Mouse (Mus musculus) liver, adult 2 months (tissue): Measurements from ENCODE around the gene Fgfr2. TPM values are rescaled to one million over a fixed set of nuclear protein-coding genes. Genes with fewer than 3 reads are reported as not detected.

Experiments used
- DNase-seq: peaks from one replicate; pipeline ENCODE4 v3.0.0-alpha.2; 2011; ENCODE audit warnings: low read depth, low spot score; ENCODE audit errors: extremely low read depth
- H3K27ac ChIP-seq: fragments of 200-500 bp; replicated peaks from 2 replicates; pipeline ENCODE4 v1.5.1; 2012; ENCODE audit warnings: low read depth, mild to moderate bottlenecking, control low read depth, inconsistent platforms, low read length; ENCODE audit not compliant: insufficient read depth
- H3K27me3 ChIP-seq: fragments of 200-500 bp; 2 replicates; pipeline ENCODE4 v1.6.1; 2012; ENCODE audit warnings: mild to moderate bottlenecking, moderate library complexity, low read length, inconsistent platforms; ENCODE audit not compliant: control insufficient read depth, insufficient read depth
- H3K36me3 ChIP-seq: fragments of 200-500 bp; 2 replicates; pipeline ENCODE4 v1.6.1; 2012; ENCODE audit warnings: low read length, inconsistent platforms; ENCODE audit not compliant: control insufficient read depth, insufficient read depth
- H3K4me1 ChIP-seq: fragments of 200-500 bp; 2 replicates; pipeline ENCODE4 v1.6.1; 2011; ENCODE audit warnings: low read length; ENCODE audit not compliant: control insufficient read depth, insufficient read depth
- H3K4me3 ChIP-seq: fragments of 200-500 bp; 2 replicates; pipeline ENCODE4 v1.5.1; 2011; ENCODE audit warnings: low read depth, mild to moderate bottlenecking, control low read depth, low read length, moderate library complexity; ENCODE audit not compliant: insufficient read depth
- H3K79me2 ChIP-seq: fragments of 200-500 bp; 2 replicates; pipeline ENCODE4 v1.6.1; 2012; ENCODE audit warnings: inconsistent platforms, mild to moderate bottlenecking, low read length, moderate library complexity; ENCODE audit not compliant: control insufficient read depth, insufficient read depth
- H3K9ac ChIP-seq: fragments of 200-500 bp; 2 replicates; pipeline ENCODE4 v1.6.1; 2012; ENCODE audit warnings: low read depth, mild to moderate bottlenecking, control low read depth, inconsistent platforms, low read length
- CTCF ChIP-seq: fragments of 200-500 bp; IDR thresholded peaks from 2 replicates; pipeline ENCODE4 v1.5.1; 2011; ENCODE audit warnings: low read depth, low read length, control low read depth
- POLR2A ChIP-seq: fragments of 200-500 bp; IDR thresholded peaks from 2 replicates; pipeline ENCODE4 v1.6.1; 2011; ENCODE audit warnings: low read length, control low read depth; ENCODE audit not compliant: insufficient read depth; ENCODE audit errors: extremely low read depth
- WGBS: fragments of 180-500 bp; shearing (Covaris S2); methylation state at CpG from one replicate; pipeline ENCODE4 v1.1.7; 2018; 5-methylcytosine and 5-hydroxymethylcytosine counted together
- polyA plus RNA-seq: library from polyadenylated mRNA; depleted of rRNA; stranded (reverse); fragments of >200 nt; gene quantifications from 2 replicates; pipeline ENCODE4 v1.2.3, GENCODE M21; 2012
- total RNA-seq: library from RNA; depleted of rRNA; stranded (reverse); fragments of >200 nt; gene quantifications from 2 replicates; pipeline ENCODE4 v1.2.3, GENCODE M21; 2014

The Fgfr2 gene
- total and polyA plus RNA-seq, 2 experiments = 16.7 to 35.2 TPM

GRCm38 (mm10) chr7:132925227-132925626 is 197.9 kb downstream of the Fgfr2 start:
- TF ChIP-seq POLR2A = no peak
- Histone ChIP-seq H3K36me3 (no peaks in the 10 kb centered on the region), H3K27ac (peak overlapping the region; percentile 68), H3K79me2 (no peaks in the 10 kb centered on the region), H3K27me3 (no peaks in the 10 kb centered on the region), H3K9ac (no peak overlapping the region), H3K4me3 (no peak overlapping the region), H3K4me1 (peaks cover 9% of the 10 kb centered on the region; the same call in 1 of the 2 replicates)
- peak; percentile 94 for DNase-seq
- WGBS = 33% methylated on average over 2 of the region's 2 CpGs

GRCm38 (mm10) chr7:132921971-132922370 is 201.2 kb downstream of the Fgfr2 start:
- WGBS = 74% methylated on average over 3 of the region's 3 CpGs
- peaks cover 13% of the 10 kb centered on the region; the same call in 1 of the 2 replicates for H3K4me1 ChIP-seq

GRCm38 (mm10) chr7:132903796-132904195 is 219.4 kb downstream of the Fgfr2 start:
- Histone ChIP-seq H3K9ac (no peak overlapping the region), H3K4me1 (no peaks in the 10 kb centered on the region), H3K79me2 (no peaks in the 10 kb centered on the region), H3K36me3 (no peaks in the 10 kb centered on the region), H3K4me3 (no peak overlapping the region), H3K27ac (no peak overlapping the region), H3K27me3 (no peaks in the 10 kb centered on the region)
- no peak for TF ChIP-seq POLR2A
- no peak for TF ChIP-seq CTCF
- DNase-seq = no peak
- 83% methylated on average over 3 of the region's 3 CpGs for WGBS

More at GRCm38 (mm10) chr7:132921971-132922370, 201.2 kb downstream of the Fgfr2 start:
- Histone ChIP-seq H3K27me3 (no peaks in the 10 kb centered on the region), H3K9ac (no peak overlapping the region), H3K79me2 (no peaks in the 10 kb centered on the region), H3K27ac (no peak overlapping the region), H3K36me3 (no peaks in the 10 kb centered on the region), H3K4me3 (no peak overlapping the region)
- TF ChIP-seq CTCF (no peak), POLR2A (no peak)
- DNase-seq = no peak

- Histone ChIP-seq H3K27me3 (no peaks in the 10 kb centered on the region), H3K4me1 (no peaks in the 10 kb centered on the region), H3K27ac (no peak overlapping the region), H3K4me3 (no peak overlapping the region), H3K79me2 (no peaks in the 10 kb centered on the region), H3K36me3 (no peaks in the 10 kb centered on the region), H3K9ac (no peak overlapping the region)
- no peak for DNase-seq
- 67% methylated on average over 2 of the region's 2 CpGs for WGBS
- no peak for TF ChIP-seq POLR2A
- TF ChIP-seq CTCF = no peak
These were observed 222.2 kb downstream of the Fgfr2 start for GRCm38 (mm10) chr7:132900826-132901531.

GRCm38 (mm10) chr7:132898234-132898633 is 224.9 kb downstream of the Fgfr2 start:
- Histone ChIP-seq H3K9ac (no peak overlapping the region), H3K4me1 (no peaks in the 10 kb centered on the region), H3K27me3 (no peaks in the 10 kb centered on the region), H3K27ac (no peak overlapping the region), H3K36me3 (no peaks in the 10 kb centered on the region), H3K4me3 (no peak overlapping the region), H3K79me2 (no peaks in the 10 kb centered on the region)
- DNase-seq = no peak
- 86% methylated on average over 2 of the region's 2 CpGs for WGBS
- TF ChIP-seq CTCF = peak; percentile 46; the same call in 1 of the 2 replicates
- TF ChIP-seq POLR2A = no peak

- no peak for DNase-seq
- Histone ChIP-seq H3K4me3 (no peak overlapping the region), H3K36me3 (no peaks in the 10 kb centered on the region), H3K27me3 (no peaks in the 10 kb centered on the region), H3K4me1 (no peaks in the 10 kb centered on the region), H3K27ac (no peak overlapping the region), H3K79me2 (no peaks in the 10 kb centered on the region), H3K9ac (no peak overlapping the region)
- WGBS = 95% methylated on average over 10 of the region's 10 CpGs
- TF ChIP-seq CTCF (peak; percentile 15; the same call in 1 of the 2 replicates), POLR2A (no peak)
These were observed 225.9 kb downstream of the Fgfr2 start for GRCm38 (mm10) chr7:132897258-132897657.
